Mouse (Mus musculus): ENCODE data around the gene Galnt10. TPM values are rescaled to one million over a fixed set of nuclear protein-coding genes. Genes with fewer than 3 reads are reported as not detected.

Gene Galnt10
- total RNA-seq, 1 experiment from 2014 or later = 9.7 TPM

DNA sequence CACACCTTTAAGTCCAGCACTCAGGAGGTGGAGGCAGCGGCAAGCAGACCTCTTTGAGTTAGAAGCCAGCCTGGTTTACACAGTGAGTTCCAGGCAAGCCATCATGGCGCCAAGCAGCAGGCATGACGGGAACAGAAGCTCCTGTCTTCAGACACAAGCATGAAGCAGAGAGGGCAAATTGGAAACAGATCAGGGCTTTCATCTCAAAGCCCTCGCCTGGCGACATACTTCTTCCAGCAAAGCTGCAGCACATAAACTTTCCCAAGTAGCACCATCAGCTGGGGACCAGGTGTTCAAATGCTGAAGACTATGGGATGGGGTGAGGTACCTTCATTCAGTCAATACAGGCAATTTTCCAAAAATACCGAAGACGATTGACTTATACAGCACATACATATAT lies 54.9 kb downstream of the Galnt10 start:
- no peak for ATAC-seq (replicated peaks in 1 of 2; ENCODE audit: insufficient read depth in 1 of 2, low FRiP score in 2 of 2, low TSS enrichment in 1 of 2, low read depth in 1 of 2, poor library complexity in 2 of 2, severe bottlenecking in 2 of 2)

DNA sequence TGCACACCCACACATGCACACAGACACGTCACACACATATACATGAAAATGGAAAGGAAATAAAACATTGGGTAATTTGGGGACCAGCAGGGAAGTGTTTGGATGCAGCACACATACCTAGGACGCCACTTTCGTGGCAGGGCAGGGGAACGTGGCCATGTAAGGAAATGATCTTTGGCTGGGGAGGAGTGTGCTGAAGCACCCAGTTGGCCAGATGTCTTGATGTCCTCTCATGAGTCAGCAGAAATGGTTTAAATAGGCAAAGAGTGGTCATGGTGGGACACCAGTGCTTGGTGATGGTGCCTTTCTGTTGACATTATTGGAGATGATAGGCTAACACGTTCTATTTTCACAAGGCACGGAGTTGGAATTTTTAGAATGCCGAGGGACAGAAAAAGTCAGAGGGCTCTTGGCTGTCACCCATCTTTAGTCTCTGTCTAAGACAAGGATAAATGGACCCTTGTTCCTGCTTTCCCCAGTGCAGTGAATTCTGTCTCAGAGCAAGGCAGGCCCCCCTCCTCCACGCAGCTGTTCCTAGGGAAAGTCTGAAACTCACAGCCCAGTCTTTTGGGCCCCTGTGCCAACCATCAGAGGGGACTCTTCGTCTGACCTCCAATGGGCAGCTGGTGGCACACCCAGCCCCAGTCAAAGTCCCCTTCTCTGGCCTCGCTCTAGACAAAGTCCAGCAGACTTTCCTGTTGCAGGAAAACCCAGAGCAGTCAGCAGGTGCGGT lies 56.1 kb downstream of the Galnt10 start:
- no peak for ATAC-seq (replicated peaks in 1 of 2; ENCODE audit: insufficient read depth in 1 of 2, low FRiP score in 2 of 2, low TSS enrichment in 1 of 2, low read depth in 1 of 2, poor library complexity in 2 of 2, severe bottlenecking in 2 of 2)

DNA sequence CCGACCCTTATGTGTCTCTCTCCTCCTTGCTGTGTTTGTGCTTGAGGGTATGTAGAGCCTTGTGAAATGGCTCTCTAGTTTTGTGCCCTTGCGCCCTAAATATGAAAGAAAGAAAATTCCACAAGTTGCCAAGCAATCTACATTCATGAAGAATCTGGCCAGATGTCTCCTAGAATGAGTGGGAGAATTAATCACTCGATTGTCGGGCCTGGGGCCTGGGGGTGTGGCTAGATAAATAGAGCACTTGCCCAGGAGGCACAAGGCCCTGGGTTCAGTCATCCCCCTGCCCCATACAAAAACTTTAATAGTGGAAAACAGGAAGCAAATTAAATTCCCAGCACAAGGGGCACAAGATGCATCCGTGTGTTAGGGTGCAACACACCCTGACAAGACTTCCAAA lies 56.7 kb downstream of the Galnt10 start:
- no peak for ATAC-seq (replicated peaks in 1 of 2; ENCODE audit: insufficient read depth in 1 of 2, low FRiP score in 2 of 2, low TSS enrichment in 1 of 2, low read depth in 1 of 2, poor library complexity in 2 of 2, severe bottlenecking in 2 of 2)

DNA sequence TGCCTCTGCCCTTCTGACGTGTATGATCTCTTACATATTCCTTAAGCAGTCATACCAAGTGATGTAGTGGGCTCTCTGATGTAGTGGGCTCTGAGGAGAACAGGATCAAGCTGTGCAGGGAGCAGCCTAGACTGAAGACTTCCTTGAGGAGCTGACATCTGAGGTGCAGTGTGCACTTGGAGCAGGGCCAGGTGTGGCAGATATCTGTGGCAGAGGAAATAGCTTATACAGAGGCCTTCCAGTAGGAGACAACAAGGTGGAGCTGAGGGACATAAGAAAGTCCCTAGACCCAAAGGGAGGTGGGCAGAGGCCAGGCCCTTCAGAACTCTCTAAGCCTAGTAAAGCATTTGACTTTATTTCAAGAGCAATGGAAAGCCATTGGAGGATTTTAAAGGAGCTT lies 61.4 kb downstream of the Galnt10 start:
- ATAC-seq (replicated peaks in 1 of 2; ENCODE audit: insufficient read depth in 1 of 2, low FRiP score in 2 of 2, low TSS enrichment in 1 of 2, low read depth in 1 of 2, poor library complexity in 2 of 2, severe bottlenecking in 2 of 2) = no peak

DNA sequence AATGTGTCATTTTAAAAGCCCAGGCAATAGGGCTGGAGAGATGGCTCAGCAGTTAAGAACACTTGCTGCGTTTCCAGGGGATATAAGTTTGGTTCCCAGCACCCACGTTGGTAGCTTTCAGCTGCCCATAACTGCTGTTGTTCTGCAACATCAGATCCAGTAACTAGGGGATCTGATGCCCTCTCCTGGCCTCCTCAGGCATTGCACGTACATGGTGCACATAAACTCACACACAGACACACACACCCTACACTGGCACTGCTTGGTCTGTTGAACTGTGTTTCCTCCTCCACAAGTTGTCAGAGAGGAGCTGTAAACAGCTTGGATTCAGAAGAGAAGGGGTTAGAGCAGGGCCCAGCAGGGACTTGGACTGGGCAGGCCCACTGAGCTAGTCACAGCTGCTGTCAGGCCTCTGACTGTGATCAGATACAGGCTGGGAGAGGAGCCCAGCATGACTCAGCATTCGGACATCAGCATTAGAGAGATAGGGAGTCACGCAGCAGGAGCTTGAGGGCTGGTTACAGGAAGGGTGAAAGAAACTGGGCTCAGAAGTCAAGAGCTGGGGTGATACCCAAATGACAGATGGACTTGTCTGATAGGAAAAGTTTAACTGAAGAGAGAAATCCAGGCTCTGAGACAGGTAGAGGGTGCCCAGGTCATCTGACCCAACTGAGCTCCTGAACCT lies 62.0 kb downstream of the Galnt10 start:
- ATAC-seq (replicated peaks in 1 of 2; ENCODE audit: insufficient read depth in 1 of 2, low FRiP score in 2 of 2, low TSS enrichment in 1 of 2, low read depth in 1 of 2, poor library complexity in 2 of 2, severe bottlenecking in 2 of 2) = no peak; a peak in 1 of 4 replicates

DNA sequence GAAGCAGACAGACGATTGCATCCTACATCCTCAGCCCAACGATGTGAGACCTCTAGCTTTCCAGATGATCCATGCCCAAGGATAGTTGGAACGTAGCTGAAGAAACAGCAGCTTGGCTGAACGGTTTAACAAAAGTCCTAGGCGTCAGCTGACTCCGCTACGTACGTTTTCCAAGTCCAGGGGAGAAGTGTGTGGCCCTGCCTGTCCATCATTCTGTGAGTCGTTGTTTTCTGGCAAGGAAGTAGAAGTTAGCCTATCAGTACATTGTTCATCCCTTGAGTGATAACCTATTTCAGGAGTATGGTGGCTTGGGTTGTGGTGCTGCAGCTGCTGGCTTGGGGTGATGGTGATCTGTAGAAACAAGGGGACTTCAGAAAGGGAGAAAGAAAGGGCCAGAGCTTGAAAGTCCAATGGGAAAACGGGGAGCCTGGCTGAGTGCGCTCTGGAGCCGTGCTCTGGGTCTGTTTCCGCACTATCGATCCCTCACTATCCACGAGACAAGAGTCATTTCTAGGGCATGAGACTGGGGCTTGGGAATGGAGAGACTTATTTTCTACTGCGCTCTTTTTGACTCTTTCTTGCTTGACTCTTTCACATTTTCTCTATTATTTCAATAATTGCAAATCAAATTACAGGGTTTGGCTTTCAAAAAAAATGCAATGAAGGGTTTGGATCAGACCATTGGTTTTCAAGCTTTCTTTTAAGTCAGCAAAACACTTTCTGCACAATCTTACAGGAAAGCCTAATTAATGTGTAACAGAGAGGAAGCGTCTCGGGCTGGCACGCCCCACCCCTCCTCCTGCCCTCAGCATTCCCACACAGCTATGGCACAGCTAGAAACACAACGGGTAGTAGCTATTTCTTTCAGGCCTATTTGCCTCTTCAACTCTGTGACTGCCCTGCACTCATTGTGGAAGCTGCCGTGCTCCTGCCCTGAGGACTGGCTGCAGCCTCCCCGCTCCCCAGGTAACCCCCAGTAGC lies 63.2 kb downstream of the Galnt10 start:
- no peak for ATAC-seq (replicated peaks in 1 of 2; ENCODE audit: insufficient read depth in 1 of 2, low FRiP score in 2 of 2, low TSS enrichment in 1 of 2, low read depth in 1 of 2, poor library complexity in 2 of 2, severe bottlenecking in 2 of 2)

DNA sequence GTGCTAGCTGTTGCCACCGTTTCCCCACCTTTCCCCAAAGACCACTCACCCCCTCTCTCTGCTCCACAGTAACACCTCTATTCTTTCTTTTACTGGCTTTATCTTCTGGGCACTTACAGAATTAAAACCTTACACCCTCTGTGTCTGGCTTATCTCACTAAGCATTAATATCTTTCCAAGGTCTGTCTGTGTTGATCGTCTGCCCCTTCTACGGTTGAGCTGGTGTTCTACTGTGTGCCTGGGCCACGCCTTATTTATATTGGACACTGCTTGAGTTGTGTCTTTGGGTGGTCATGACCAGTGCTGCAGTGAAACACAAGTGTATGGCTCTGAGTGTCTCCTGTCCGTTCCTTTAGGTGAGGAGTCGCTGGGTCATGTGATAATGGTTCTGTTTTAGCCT lies 68.7 kb downstream of the Galnt10 start:
- ATAC-seq (replicated peaks in 1 of 2; ENCODE audit: insufficient read depth in 1 of 2, low FRiP score in 2 of 2, low TSS enrichment in 1 of 2, low read depth in 1 of 2, poor library complexity in 2 of 2, severe bottlenecking in 2 of 2) = no peak

DNA sequence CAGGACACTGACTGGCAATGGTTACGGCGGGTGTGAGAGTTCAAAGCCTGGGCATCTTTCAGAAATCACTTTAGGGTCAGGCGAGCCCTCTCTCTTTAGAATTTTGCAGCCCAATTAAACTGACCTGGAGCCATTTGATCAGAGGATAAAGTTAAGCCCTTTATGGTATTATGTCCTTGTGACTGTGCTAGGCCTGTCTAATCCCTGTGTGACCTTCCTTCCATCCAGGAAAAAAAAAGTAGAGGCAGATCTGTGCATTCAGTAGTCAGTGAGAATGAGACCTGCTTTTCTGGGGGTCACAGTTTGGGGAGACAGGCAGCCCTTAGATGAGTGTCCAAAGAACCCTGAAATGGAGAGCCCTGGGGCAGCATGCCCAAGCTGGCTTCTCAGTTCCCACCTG lies 71.5 kb downstream of the Galnt10 start:
- ATAC-seq (replicated peaks in 1 of 2; ENCODE audit: insufficient read depth in 1 of 2, low FRiP score in 2 of 2, low TSS enrichment in 1 of 2, low read depth in 1 of 2, poor library complexity in 2 of 2, severe bottlenecking in 2 of 2) = no peak

DNA sequence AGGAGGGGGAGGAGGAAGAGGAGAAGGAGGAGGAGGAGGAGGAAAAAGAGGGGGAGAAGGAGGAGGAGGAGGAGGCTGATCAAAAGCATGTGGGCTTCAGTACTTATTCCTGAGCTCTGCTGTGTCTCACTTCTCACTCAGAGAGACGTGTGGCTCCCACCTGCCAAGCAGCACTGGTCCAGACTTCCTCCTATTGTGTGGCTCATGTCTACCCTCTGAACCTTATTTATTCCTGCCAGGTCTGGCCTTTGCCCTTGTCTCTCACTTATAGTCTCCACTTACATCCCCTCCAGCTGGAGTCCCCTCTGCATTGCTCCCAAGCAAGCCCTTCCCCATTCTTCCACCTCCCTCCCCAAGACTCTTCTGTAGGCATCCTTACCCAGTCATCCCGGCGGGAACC lies 72.2 kb downstream of the Galnt10 start:
- ATAC-seq (replicated peaks in 1 of 2; ENCODE audit: insufficient read depth in 1 of 2, low FRiP score in 2 of 2, low TSS enrichment in 1 of 2, low read depth in 1 of 2, poor library complexity in 2 of 2, severe bottlenecking in 2 of 2) = no peak

DNA sequence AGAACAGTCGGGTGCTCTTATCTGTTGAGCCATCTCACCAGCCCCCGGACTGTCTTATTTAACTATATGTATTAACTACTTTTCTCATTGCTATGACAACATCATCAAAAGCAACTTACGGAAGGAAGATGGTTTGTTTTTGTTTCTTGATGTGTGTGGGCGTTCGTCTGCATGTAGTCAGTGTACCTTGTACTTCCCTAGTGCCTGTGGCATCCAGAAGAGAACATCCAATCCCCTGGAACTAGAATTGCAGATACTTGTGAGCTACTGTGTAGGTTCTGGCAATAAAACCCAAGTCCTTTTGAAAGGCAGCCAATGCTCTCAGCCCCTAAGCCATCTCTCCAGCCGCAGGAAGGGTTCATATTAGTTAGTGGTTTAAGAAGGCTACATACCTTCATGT lies 72.8 kb downstream of the Galnt10 start:
- no peak for ATAC-seq (replicated peaks in 1 of 2; ENCODE audit: insufficient read depth in 1 of 2, low FRiP score in 2 of 2, low TSS enrichment in 1 of 2, low read depth in 1 of 2, poor library complexity in 2 of 2, severe bottlenecking in 2 of 2)

DNA sequence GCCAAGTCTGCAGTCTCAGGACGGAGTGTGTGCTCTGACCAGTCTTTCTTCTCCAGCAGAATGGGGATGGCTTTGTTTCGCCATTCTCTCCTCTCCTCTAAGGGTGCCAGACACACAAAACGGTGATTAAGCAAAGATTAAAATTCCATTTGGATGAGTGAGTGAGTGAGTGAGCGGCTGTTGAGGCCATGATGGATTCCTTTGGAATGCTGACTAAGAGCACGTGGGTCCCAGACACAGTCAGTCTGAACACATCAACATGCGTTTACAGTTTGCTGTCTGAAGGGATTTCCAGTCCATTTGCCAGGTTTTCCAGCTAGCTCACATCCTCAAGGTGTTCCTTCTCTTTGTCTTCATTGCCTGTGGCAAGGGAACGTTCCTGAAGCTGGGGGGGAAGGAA lies 74.4 kb downstream of the Galnt10 start:
- ATAC-seq (replicated peaks in 1 of 2; ENCODE audit: insufficient read depth in 1 of 2, low FRiP score in 2 of 2, low TSS enrichment in 1 of 2, low read depth in 1 of 2, poor library complexity in 2 of 2, severe bottlenecking in 2 of 2) = no peak

DNA sequence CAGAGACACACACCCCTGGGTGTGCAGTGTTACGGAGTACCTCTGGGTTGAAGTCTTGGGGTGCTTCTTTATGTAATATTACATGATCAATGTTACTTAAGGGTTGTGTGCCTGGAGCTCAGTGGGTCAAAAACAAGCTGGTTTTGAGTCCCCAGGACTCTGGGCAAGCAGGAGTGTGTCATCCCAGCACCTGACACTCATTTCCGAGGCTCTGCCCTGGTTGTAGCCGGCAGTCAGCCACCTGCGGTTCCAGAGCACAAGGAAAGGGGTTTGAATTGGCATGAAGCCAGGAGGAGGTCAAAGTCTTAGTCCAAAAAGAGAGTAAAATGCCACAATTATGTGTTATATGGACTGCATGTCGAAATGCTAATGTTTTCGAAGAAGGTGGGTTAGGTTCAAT lies 74.8 kb downstream of the Galnt10 start:
- ATAC-seq (replicated peaks in 1 of 2; ENCODE audit: insufficient read depth in 1 of 2, low FRiP score in 2 of 2, low TSS enrichment in 1 of 2, low read depth in 1 of 2, poor library complexity in 2 of 2, severe bottlenecking in 2 of 2) = no peak

DNA sequence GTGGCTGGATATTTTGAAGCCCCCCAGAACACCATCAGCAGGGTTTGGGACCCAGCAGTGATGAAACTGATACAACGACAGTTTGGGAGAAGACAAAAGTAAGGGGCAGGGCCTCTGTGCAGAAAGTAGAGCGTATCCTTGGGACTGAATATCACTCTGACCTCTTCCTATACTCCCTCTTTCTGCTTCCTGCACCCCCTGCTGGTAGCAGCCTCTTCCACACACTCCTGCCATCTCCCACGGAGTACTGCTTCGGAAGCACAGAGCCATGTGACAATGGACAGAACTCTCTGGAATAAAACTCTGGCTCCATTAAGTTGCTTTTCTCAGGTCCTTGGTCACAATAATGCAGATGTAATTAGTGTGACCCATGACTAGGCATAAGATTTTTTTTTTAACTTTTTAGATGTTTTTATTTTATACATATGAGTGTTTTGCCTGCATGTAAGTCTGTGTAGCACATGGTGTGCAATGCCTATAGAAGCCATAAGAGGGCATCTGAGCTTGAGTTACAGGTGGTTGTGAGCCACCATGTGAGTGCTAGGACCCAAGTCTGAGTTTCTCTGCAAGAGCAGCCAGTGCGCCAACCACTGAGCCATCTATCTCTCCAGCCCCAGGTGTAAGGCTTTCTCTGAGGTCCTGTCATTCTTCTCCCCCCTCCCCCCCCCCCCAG lies 79.7 kb downstream of the Galnt10 start:
- no peak for ATAC-seq (replicated peaks in 1 of 2; ENCODE audit: insufficient read depth in 1 of 2, low FRiP score in 2 of 2, low TSS enrichment in 1 of 2, low read depth in 1 of 2, poor library complexity in 2 of 2, severe bottlenecking in 2 of 2)

DNA sequence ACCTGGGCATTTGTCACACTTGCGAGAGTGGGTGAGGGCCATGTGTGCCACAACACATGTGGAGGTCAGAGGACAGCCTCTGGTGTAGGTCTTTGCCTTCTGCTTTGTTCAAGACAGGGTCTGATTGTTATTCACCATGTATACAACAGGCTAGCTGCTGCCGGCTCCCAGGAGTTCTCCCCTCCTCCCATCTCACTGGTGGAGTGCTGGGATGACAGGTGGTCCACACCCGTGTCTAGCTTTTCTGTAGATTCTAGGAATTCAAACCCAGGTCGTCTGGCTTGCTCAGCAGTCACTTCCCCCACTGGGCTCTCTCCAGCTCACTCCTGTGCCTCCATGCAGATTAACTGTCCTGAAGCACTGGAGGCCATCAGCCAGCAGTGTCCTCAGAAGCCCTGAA lies 80.7 kb downstream of the Galnt10 start:
- ATAC-seq (replicated peaks in 1 of 2; ENCODE audit: insufficient read depth in 1 of 2, low FRiP score in 2 of 2, low TSS enrichment in 1 of 2, low read depth in 1 of 2, poor library complexity in 2 of 2, severe bottlenecking in 2 of 2) = no peak

DNA sequence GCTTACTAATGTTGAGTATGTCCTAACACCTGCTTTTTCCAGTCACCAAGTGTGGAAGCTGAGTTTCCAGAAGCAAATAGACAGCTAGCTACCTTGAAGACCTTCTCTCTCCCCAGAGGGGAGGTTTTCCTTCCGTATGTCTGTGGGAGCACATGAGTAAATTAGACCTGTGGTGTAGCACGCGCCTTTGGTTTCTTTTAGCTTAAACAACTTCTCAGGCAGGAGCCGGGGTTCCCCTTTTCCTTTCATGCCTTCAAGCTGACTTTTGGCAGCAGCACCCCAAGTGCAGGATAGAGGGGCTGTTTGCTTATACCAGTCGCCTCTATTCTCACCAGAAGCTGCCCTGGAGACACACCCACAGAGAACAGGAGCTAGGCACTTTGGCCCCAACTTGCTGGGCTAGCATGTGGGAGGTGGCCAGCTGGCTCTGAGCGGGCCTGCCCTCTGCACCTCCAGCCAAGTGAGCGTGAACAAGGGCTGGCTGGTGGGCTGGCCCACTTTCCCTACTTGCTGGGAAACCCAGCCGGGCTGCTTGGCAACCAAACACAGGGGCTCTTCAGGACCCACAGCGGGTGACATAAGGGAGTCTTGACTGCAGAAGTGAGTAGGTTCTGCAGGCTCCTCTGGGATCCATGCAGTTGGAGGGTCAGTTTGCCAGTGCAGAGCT lies 82.2 kb downstream of the Galnt10 start:
- peak; percentile 65 to 76 for ATAC-seq (replicated peaks in 1 of 2; ENCODE audit: insufficient read depth in 1 of 2, low FRiP score in 2 of 2, low TSS enrichment in 1 of 2, low read depth in 1 of 2, poor library complexity in 2 of 2, severe bottlenecking in 2 of 2)

DNA sequence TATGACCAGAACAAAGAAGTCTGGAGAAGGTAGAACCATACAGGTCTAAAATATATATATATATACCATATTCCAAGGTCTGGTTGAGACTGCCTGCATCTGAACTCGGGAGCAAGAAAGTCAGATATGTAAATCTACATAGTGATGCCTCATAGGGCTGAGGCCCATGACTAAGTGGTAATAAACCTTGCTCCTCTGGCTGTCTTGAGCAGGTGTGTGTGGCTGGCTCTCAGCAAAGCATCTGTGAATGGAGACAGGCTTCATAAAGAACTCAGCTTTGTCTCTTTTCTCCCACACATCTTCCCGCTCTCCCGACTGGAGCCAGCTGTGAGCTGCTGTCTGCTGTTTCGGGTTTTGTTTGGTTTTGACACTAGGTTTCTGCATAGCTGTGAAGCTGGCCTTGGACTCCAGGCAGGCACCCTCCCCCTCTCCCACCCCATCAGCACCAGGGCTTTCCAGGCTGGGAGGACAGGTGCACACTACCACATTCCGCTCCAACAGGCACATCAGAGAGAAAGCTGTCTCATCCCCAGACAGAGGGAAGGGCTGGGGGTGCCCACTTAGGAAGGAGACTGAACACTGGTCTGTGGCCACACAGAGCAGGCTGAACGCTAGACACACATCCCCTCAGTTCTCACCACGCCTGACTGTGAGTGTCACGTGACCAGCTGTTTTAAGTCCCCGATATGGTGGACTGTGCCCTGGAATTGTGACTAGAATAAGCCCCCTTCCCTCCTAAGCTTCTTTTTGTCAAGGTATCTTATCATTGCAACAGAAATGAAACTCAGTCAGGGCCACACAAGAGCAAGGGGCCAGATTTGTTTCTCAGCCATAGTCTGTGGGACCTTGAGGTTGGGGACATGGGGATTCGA lies 87.4 kb downstream of the Galnt10 start:
- no peak for ATAC-seq (replicated peaks in 1 of 2; ENCODE audit: insufficient read depth in 1 of 2, low FRiP score in 2 of 2, low TSS enrichment in 1 of 2, low read depth in 1 of 2, poor library complexity in 2 of 2, severe bottlenecking in 2 of 2)

Data from hematopoietic stem cell, adult 5-6 weeks (primary cell).